Mouse (Mus musculus) embryonic facial prominence, embryonic 12.5 days (tissue): ENCODE data around the gene Cela3b. TPM values are rescaled to one million over a fixed set of nuclear protein-coding genes. Genes with fewer than 3 reads are reported as not detected.

ENCODE experiments used
- ATAC-seq: fragments of 200-750 bp; cut with Nextera tagmentation; 2 replicates; pipeline ENCODE4 v1.8.0; 2017; ENCODE audit not compliant: insufficient number of reproducible peaks, insufficient read depth, low FRiP score, low TSS enrichment
- H3K27ac ChIP-seq: fragments of 300-500 bp; sonication (generic); 2 replicates; pipeline ENCODE4 v1.5.1; 2016; ENCODE audit warnings: mild to moderate bottlenecking
- H3K27me3 ChIP-seq: fragments of 300-500 bp; sonication (generic); 2 replicates; pipeline ENCODE4 v1.6.1; 2016; ENCODE audit warnings: mild to moderate bottlenecking, moderate library complexity
- H3K36me3 ChIP-seq: fragments of 300-500 bp; sonication (generic); 2 replicates; pipeline ENCODE4 v1.6.1; 2016; ENCODE audit warnings: mild to moderate bottlenecking
- H3K4me1 ChIP-seq: fragments of 300-500 bp; sonication (generic); 2 replicates; pipeline ENCODE4 v1.6.1; 2016
- H3K4me2 ChIP-seq: fragments of 300-500 bp; sonication (generic); replicated peaks from 2 replicates; pipeline ENCODE4 v1.6.1; 2016; ENCODE audit warnings: mild to moderate bottlenecking, moderate library complexity
- H3K4me3 ChIP-seq: fragments of 300-500 bp; sonication (generic); 2 replicates; pipeline ENCODE4 v1.5.1; 2016; ENCODE audit warnings: mild to moderate bottlenecking
- H3K9ac ChIP-seq: fragments of 300-500 bp; sonication (generic); 2 replicates; pipeline ENCODE4 v1.6.1; 2016; ENCODE audit warnings: mild to moderate bottlenecking, moderate library complexity
- H3K9me3 ChIP-seq: fragments of 300-500 bp; sonication (generic); 2 replicates; pipeline ENCODE4 v1.6.1; 2016; ENCODE audit warnings: mild to moderate bottlenecking, moderate library complexity
- WGBS: fragments of 180-500 bp; shearing (Covaris S2); methylation state at CpG from one replicate; pipeline ENCODE4 v1.1.7; 2016; 5-methylcytosine and 5-hydroxymethylcytosine counted together
- polyA plus RNA-seq: library from polyadenylated mRNA; unstranded; fragments of >200 nt; fragmentation: Nextera tagmentation; extraction: Ambion mirVana; gene quantifications from 2 replicates; pipeline ENCODE4 v1.2.1, GENCODE M21; 2016

Gene Cela3b
- polyA plus RNA-seq, 1 experiment from 2014 or later = not detected

DNA sequence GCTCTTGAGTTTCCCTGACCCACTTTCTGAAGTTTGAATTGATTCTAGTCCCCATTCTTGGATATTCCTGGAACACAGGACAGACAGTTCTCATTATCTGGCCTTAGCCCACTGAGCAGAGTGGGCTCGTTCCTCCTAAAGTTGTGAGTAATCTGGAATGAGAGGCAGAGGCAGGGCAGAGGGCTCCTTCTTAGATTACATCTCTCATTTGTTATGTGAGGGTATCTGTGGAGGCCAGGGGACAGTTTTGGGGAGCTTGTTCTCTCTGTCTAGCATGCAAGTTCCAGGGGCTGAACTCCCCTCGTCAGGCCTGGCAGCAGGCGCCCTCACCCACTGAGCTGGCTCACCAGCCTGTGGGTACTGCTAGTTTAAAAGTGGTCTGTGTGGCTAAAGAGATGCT, 51.3 kb downstream of the Cela3b start:
- WGBS = 77% methylated on average over 3 of the region's 3 CpGs
- Histone ChIP-seq H3K4me3 (no peak overlapping the region), H3K27ac (no peak overlapping the region), H3K4me2 (no peak overlapping the region), H3K36me3 (no peaks in the 10 kb centered on the region), H3K27me3 (no peaks in the 10 kb centered on the region), H3K9ac (no peak overlapping the region), H3K9me3 (no peaks in the 10 kb centered on the region), H3K4me1 (peaks cover 15% of the 10 kb centered on the region)
- no peak for ATAC-seq

DNA sequence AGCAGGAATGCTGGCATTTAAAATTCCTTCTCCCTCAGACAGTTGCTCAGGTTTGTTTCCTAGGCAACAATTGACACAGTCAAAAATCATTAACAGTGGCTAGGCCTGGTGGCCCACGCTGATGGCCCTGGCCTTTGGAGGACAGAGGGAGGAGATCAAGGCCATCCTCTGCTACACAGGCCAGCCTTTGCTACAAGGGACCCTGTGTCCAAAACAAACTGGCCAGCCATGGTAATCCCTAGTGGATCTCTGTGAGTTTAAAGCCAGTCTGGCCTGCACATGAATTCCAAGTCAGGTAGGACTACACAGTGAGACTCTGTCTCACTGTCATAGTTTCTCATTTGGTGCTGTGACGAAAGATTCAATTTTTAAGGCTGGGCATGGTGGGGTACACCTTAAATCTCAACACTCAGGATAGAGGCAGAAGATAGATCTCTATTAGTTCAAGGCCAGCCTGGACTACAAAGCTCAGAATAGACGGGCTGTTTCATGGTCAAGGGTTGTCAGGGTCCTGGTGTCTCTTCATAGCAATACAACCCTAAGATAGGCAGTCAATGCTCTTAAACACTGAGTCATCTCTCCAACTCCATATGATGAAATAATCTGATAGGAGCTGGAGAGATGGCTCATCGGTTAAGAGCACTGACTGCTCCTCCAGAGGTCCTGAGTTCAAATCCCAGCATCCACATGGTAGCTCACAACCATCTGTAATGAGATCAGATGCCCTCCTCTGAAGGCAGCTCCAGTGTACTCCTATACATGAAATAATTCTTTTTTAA, 52.6 kb downstream of the Cela3b start:
- no peak overlapping the region for H3K4me3 ChIP-seq
- 75% methylated on average over 4 of the region's 4 CpGs for WGBS

DNA sequence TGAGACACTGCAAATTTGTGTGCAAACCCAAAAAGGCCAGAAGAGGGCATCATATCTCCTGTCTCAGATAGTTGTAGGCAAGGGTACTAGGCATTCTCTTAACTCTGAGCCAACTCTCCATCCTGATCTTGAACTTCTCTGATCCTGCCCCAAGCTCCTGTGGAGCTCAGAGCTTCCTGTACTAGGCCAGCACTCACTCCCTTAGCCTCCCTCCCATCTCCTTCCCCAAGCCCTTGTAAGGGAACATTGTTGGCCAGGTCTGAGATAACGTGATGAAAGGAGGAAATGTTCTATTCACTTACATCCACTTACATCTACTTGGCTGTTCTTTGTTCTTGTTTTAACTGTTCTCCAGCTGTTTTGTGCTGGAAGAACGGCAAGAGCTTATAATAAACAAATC, 53.6 kb downstream of the Cela3b start:
- no peak overlapping the region for H3K27ac ChIP-seq
- H3K27me3 ChIP-seq = no peaks in the 10 kb centered on the region
- 63% methylated on average over 2 of the region's 2 CpGs for WGBS
- H3K4me1 ChIP-seq = peaks cover 15% of the 10 kb centered on the region
- no peaks in the 10 kb centered on the region for H3K36me3 ChIP-seq
- H3K4me3 ChIP-seq = no peak overlapping the region
- ATAC-seq = no peak
- no peak overlapping the region for H3K4me2 ChIP-seq
- no peak overlapping the region for H3K9ac ChIP-seq
- H3K9me3 ChIP-seq = no peaks in the 10 kb centered on the region

More for the DNA sequence above, 52.6 kb downstream of the Cela3b start:
- Histone ChIP-seq H3K36me3 (no peaks in the 10 kb centered on the region), H3K27me3 (no peaks in the 10 kb centered on the region), H3K4me1 (peaks cover 15% of the 10 kb centered on the region), H3K9me3 (no peaks in the 10 kb centered on the region), H3K9ac (no peak overlapping the region), H3K4me2 (no peak overlapping the region), H3K27ac (no peak overlapping the region)
- ATAC-seq = no peak

DNA sequence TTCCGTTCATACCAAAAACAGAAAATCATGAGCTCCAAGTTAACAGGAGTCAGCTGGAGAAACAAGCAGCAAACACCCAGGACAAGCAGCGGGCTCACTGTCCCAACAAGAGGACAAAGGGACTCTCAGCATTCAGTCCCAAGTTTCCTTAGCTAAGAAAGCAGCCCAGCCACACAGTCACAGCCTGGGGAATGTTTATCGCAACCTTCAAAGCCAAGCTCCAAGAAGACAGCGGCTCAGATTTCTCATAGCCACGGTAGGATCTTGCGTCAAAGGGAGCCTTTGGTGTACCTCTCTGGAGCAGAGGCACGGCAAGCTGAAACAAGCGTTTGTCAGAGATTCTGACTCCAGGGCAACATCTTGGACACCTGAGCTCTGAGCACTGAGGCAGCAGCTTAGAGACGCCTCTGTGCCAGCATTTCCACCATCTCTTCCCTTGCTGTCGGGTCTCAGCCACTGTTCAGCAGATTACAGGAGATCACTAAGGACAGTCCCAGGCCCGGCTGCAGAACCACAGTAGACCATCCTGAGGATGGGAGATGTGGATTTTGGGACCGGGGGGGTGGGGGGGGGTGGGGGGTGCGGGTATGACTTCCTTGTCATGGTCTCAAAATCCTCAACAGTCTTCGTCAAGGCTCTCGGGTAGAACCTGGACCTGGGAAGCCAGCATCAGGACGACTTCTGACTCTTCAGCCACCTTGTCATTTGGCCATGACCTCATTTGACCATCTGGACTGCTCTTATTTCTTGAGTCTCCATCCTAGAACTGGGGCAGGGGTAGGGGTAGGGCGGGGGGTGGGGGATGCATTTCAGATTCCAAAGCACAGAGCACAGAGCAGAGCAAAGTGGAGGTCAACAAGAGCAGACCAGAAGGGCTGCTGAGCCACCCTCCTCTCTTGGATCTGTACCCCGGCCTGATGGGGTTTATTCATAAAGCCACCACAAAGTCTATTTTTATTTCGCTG, 54.7 kb downstream of the Cela3b start:
- peaks cover 9% of the 10 kb centered on the region for H3K4me1 ChIP-seq
- peak overlapping the region; percentile 63 for H3K27ac ChIP-seq
- no peaks in the 10 kb centered on the region for H3K27me3 ChIP-seq
- peak overlapping the region; percentile 25 for H3K4me2 ChIP-seq
- H3K9me3 ChIP-seq = no peaks in the 10 kb centered on the region
- 31% methylated on average over 19 of the region's 19 CpGs for WGBS
- ATAC-seq = 0 out of 2 replicates have a peak, but pooled peaks have one; percentile 14
- no peak overlapping the region for H3K9ac ChIP-seq
- H3K36me3 ChIP-seq = no peaks in the 10 kb centered on the region
- H3K4me3 ChIP-seq = no peak overlapping the region

DNA sequence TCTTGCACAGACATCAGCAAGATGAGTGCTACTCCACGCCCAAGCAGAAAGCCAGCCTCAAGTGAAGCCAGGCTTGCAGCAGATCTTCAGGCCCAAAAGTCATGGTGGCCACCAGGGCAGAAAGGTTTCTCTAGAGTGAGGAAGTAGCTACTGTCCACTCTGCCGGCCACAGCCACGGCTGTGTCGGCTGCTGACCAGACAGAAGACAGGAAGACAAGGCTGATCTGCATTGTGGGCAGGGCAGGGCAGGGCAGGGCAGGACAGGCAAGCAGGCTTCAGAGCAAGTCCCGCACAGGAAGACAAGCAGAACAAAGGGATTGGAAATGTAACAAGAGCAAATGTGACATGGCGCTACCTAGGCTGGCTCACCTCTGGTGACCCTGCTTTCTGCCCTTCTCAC, 56.6 kb downstream of the Cela3b start:
- no peaks in the 10 kb centered on the region for H3K36me3 ChIP-seq
- no peak overlapping the region for H3K4me3 ChIP-seq
- no peak overlapping the region for H3K9ac ChIP-seq
- ATAC-seq = no peak
- peaks cover 14% of the 10 kb centered on the region for H3K4me1 ChIP-seq
- WGBS = 46% methylated on average over 6 of the region's 6 CpGs
- H3K4me2 ChIP-seq = no peak overlapping the region
- H3K9me3 ChIP-seq = no peaks in the 10 kb centered on the region
- H3K27me3 ChIP-seq = no peaks in the 10 kb centered on the region
- no peak overlapping the region for H3K27ac ChIP-seq

DNA sequence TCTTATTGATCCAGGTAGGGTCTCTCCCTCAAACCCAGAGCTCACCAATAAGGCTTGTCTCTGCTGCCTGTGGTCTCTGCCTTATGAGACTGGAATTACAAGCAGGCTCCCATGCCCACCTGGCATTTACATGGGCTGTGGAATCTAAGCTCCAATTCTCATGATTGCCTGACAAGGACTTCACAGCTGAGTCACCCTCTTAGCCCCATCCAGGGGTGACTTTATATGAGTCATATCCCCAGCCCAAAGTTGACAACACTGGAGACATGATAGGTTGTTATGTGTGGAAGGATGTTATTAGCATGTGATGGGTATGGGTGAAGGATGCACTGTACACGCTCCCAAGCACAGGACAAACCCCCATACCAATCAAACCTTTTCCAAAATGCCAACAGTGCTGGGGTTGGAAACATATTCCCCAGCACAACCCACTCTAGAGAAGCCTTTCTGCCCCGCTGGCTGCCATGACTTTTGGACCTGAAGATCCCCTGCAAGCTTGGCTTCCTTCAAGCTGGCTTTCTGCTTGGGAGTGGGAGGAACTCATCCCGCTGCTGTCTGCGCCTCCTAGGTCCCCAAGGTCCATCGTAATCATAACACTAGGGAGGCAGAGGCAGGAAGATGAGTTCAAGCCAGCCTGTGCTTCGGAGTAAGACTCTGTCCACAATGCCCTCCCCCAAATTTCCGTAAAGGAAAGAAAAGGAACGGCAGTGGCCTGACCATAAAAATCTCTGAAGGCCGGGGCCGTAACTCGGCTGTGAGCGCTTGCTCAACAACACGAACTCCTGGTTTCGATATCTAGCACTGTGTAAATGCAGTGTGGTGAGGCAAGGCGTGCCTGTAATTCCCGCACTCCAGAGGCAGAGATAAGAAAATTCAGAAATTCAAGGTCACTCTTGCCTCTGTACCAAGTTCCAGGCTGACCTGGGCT, 58.5 kb downstream of the Cela3b start:
- 89% methylated on average over 16 of the region's 16 CpGs for WGBS
- H3K9ac ChIP-seq = no peak overlapping the region
- H3K36me3 ChIP-seq = no peaks in the 10 kb centered on the region
- no peak for ATAC-seq
- no peak overlapping the region for H3K27ac ChIP-seq
- no peak overlapping the region for H3K4me3 ChIP-seq
- no peak overlapping the region for H3K4me2 ChIP-seq
- no peaks in the 10 kb centered on the region for H3K27me3 ChIP-seq
- no peaks in the 10 kb centered on the region for H3K9me3 ChIP-seq
- peaks cover 23% of the 10 kb centered on the region for H3K4me1 ChIP-seq

Other genes starting within 250 kb of the Cela3b start
- gene Wnt4, start 153.1 kb downstream of the Cela3b start, polyA plus RNA-seq = 3.9 and 6.3 TPM in 2 replicates
- gene Cdc42, start 72.8 kb downstream of the Cela3b start, polyA plus RNA-seq = 651 and 669 TPM in 2 replicates
- gene Cela3a, start 20.7 kb downstream of the Cela3b start, polyA plus RNA-seq = not detected in 2 replicates
- not detected in 2 replicates for gene 1700013G24Rik, start 22.7 kb upstream of the Cela3b start, polyA plus RNA-seq
- 19.0 and 19.7 TPM in 2 replicates for gene Hspg2, start 38.2 kb upstream of the Cela3b start, polyA plus RNA-seq
- gene Ldlrad2, start 144.0 kb upstream of the Cela3b start, polyA plus RNA-seq = not detected in 2 replicates
- gene Usp48, start 163.2 kb upstream of the Cela3b start, polyA plus RNA-seq = 89.0 and 90.5 TPM in 2 replicates
- gene Rap1gap, start 234.2 kb upstream of the Cela3b start, polyA plus RNA-seq = 15.1 and 16.3 TPM in 2 replicates